Mouse (Mus musculus): ENCODE measurements around the gene Olfr1446. TPM values are rescaled to one million over a fixed set of nuclear protein-coding genes. Genes with fewer than 3 reads are reported as not detected.

Gene Olfr1446
- polyA plus RNA-seq (2017; shearing (Covaris generic)) = under 1 TPM in 1 of 2 experiments, not detected in 1; 0.51 TPM

DNA sequence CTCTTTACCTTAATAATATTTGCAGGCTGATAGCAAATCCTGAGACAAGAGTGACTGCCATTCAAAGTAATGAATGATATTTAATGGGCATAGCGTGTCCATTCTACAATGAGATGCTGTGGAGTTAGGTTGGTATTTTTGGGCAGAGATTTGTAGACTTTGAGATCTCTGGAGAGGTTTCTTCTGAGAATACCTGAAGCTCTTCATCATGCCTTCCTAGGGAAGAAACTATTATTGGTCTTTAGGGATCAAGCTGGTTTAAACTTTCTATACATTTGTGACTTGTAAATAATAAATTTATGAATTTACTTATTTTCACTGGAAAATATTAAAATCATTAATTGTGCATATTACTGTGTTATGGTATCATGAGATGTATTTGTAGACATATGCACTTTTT is at the start of gene Olfr1446:
Gene Olfr1446 (minus strand): TSS at position 101 of the 400 bp plus-strand sequence.

DNA sequence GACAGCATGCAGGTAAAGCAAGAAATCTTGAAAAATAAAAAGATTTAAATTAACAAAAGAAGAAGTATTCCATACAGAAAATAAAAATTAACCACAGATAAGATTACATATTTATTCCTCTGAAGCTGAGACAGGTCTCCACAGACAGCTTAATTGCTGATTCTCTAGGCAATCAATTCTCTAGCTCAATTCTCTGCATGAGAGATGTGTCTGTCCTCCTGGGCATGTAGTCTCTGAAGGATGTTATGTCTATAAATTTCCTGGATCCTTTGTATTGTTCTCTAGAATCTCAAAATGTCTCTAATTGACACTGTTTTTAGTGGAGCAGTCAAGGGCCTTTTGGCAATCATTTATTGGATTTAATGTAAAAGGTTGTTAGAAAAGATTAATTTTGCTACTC is 37.2 kb upstream of the Olfr1446 start, which contains the start of gene Olfr1449:
Gene Olfr1449 (plus strand): TSS at position 301 of the 400 bp plus-strand sequence.

DNA sequence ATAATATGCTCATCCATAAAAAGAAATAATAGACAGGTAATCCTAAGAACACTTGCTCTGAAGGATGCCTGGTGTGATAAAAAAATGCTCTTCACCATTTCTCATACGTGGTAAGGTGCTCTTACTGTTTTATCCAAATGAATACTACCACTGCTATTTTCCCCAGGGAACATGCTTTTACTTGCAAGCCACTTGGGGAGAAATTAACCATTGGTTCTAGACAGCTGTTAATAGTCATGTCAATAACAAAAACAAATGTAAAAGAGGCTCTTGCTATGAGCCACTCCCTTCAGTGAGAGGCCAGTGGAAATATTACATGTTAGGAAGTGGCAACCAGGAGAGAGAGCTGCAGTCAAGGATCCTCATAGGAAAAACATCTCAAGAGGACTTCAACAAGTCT is 31.0 kb upstream of the Olfr1446 start, which contains the start of gene Olfr1448:
Gene Olfr1448 (minus strand): TSS at position 101 of the 400 bp plus-strand sequence.

DNA sequence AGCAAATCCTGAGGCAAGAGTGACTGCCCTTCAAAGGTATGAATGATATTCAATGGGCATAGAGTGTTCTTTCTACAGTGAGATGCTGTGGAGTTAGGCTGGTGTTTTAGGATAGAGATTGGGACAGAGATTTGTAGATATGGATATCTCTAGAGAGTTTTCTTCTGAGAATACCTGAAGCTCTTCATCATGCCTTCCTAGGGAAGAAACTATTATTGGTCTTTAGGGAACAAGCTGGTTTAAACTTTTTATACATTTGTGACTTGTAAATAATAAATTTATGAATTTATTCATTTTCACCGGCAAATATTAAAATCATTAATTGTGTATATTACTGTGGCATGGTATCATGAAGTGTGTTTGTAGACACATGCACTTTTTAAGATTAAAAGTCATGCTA is 10.3 kb upstream of the Olfr1446 start, which contains the start of gene Olfr1447:
Gene Olfr1447 (minus strand): TSS at position 101 of the 400 bp plus-strand sequence.

DNA sequence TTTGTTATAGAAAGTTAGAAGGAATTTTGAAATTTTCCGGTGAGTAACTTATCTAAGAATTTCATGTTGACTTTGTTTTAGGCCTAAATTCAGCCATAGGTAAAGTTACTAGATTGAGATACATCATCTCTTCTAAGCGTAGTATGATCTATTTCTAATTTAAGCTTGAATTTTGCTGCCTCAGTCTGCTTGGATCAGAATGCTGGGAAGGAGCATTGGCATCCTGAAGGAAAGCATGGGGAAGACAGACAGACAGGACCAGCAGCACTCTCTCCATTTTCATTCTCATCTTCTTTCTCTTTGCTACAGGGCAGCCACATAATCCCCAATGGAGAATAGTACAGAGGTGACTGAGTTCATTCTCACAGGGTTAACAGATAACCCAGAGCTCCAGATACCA is 9.8 kb downstream of the Olfr1446 start, which contains the start of gene Olfr1445:
Gene Olfr1445 (plus strand): TSS at position 301 of the 400 bp plus-strand sequence.

DNA sequence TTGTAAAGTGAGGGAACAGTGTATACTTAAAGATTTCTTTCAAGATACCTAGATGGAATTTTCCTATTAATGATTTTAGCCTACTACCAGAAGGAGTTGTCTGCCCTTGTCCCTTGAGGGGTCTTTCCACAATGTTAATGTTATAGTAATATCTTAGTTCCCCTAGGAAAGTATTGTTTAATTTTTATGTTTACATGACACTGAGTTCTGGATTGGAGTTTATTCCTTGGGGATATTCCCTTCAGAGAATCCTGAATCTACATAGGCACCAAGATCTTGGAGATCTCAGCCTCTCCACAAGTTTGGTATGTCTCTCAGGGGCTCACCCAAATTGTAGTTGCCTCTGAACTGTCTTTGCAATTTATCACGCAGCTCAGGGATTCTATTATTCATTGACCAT is 36.3 kb downstream of the Olfr1446 start, which contains the start of gene Olfr1444:
Gene Olfr1444 (plus strand): TSS at position 301 of the 400 bp plus-strand sequence.

DNA sequence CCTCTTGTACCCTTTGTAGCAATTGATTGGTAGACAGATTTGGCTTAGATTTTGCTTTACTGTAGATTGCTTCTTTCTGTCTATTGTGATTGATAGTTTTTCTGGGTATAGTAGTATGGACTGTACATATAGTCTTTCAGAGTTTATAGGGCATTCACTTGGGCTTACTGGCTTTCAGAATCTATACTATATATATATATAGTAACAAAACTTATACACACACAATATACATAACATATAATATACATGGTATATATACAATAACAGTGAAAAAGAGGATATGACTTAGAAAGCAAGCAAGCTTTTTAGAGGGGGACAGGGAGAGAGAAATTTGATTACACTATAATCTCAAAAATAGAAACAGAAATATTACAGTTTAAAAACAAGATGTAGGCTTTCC is 46.9 kb downstream of the Olfr1446 start, which contains the start of gene Gm5244:
Gene Gm5244 (plus strand): TSS at position 301 of the 400 bp plus-strand sequence.

Other genes starting within 250 kb of the Olfr1446 start
- under 1 TPM in 1 of 2 experiments, not detected in 1; 0.93 TPM for gene Olfr1442, start 223.1 kb downstream of the Olfr1446 start, polyA plus RNA-seq (2017; shearing (Covaris generic))
- gene Olfr1443, start 215.4 kb downstream of the Olfr1446 start, polyA plus RNA-seq (2017; shearing (Covaris generic)) = not detected
- gene Keg1, start 197.7 kb downstream of the Olfr1446 start, polyA plus RNA-seq (2017; shearing (Covaris generic)) = not detected
- gene Cntf, start 127.9 kb downstream of the Olfr1446 start, polyA plus RNA-seq (2017; shearing (Covaris generic)) = under 1 TPM in 1 of 2 experiments, not detected in 1; 0.78 TPM
- gene Zfp91, start 97.4 kb downstream of the Olfr1446 start, polyA plus RNA-seq (2017; shearing (Covaris generic)) = 10 to 100 TPM; 11.4 to 19.8 TPM
- gene Lpxn, start 97.3 kb downstream of the Olfr1446 start, polyA plus RNA-seq (2017; shearing (Covaris generic)) = 100 to 1,000 TPM; 169 to 225 TPM
- gene Gm5244, start 46.8 kb downstream of the Olfr1446 start, polyA plus RNA-seq (2017; shearing (Covaris generic)) = not detected
- gene Olfr1444, start 36.2 kb downstream of the Olfr1446 start, polyA plus RNA-seq (2017; shearing (Covaris generic)) = under 1 TPM in 1 of 2 experiments, not detected in 1; 0.53 TPM
- not detected for gene Olfr1445, start 9.7 kb downstream of the Olfr1446 start, polyA plus RNA-seq (2017; shearing (Covaris generic))
- gene Olfr1447, start 10.2 kb upstream of the Olfr1446 start, polyA plus RNA-seq (2017; shearing (Covaris generic)) = not detected
- gene Olfr1448, start 30.9 kb upstream of the Olfr1446 start, polyA plus RNA-seq (2017; shearing (Covaris generic)) = under 1 TPM; 0.04 to 0.70 TPM
- gene Olfr1449, start 37.3 kb upstream of the Olfr1446 start, polyA plus RNA-seq (2017; shearing (Covaris generic)) = not detected
- under 1 TPM in 1 of 2 experiments, not detected in 1; 0.97 TPM for gene Olfr1450, start 56.7 kb upstream of the Olfr1446 start, polyA plus RNA-seq (2017; shearing (Covaris generic))
- gene Olfr1451, start 101.5 kb upstream of the Olfr1446 start, polyA plus RNA-seq (2017; shearing (Covaris generic)) = 1 to 10 TPM in 1 of 2 experiments, not detected in 1; 2.2 TPM
- not detected for gene Olfr1453, start 134.8 kb upstream of the Olfr1446 start, polyA plus RNA-seq (2017; shearing (Covaris generic))
- not detected for gene Olfr1454, start 167.1 kb upstream of the Olfr1446 start, polyA plus RNA-seq (2017; shearing (Covaris generic))
- 1 to 10 TPM in 1 of 2 experiments, not detected in 1; 1.1 TPM for gene Olfr1457, start 204.4 kb upstream of the Olfr1446 start, polyA plus RNA-seq (2017; shearing (Covaris generic))
- gene Olfr1458, start 213.3 kb upstream of the Olfr1446 start, polyA plus RNA-seq (2017; shearing (Covaris generic)) = under 1 TPM in 1 of 2 experiments, not detected in 1; 0.77 TPM